Mouse (Mus musculus) ES-E14 (cell line): ENCODE data around the gene Gm5294.

Source experiments
- CHD2 ChIP-seq: IDR thresholded peaks from 2 replicates; pipeline ENCODE4 v1.6.1; 2014; ENCODE audit warnings: mild to moderate bottlenecking, low read depth, low read length, inconsistent platforms
- HCFC1 ChIP-seq: IDR thresholded peaks from 2 replicates; pipeline ENCODE4 v1.6.1; 2012; ENCODE audit warnings: low read length, inconsistent platforms, borderline replicate concordance; ENCODE audit not compliant: insufficient read depth
- MAFK ChIP-seq: IDR thresholded peaks from 2 replicates; pipeline ENCODE4 v1.6.1; 2014; ENCODE audit warnings: mild to moderate bottlenecking, low read depth, low read length, inconsistent platforms; ENCODE audit not compliant: insufficient read depth
- ZC3H11A ChIP-seq: IDR thresholded peaks from 2 replicates; pipeline ENCODE4 v1.6.1; 2012; ENCODE audit warnings: low read depth, mild to moderate bottlenecking, inconsistent platforms, low read length, borderline replicate concordance
- ZNF384 ChIP-seq: IDR thresholded peaks from 2 replicates; pipeline ENCODE4 v1.6.1; 2012; ENCODE audit warnings: low read depth, low read length, inconsistent platforms

GRCm38 (mm10) chr5:138857811-138858251 is 38.0 kb downstream of the Gm5294 start:
- no peak for TF ChIP-seq ZC3H11A
- no peak for TF ChIP-seq CHD2
- TF ChIP-seq HCFC1 = no peak
- no peak for TF ChIP-seq MAFK
- TF ChIP-seq ZNF384 = no peak
